Mouse (Mus musculus) large intestine, adult 2 months (tissue): ENCODE results near the gene Pcdh9. TPM values are rescaled to one million over a fixed set of nuclear protein-coding genes. Genes with fewer than 3 reads are reported as not detected.

ENCODE experiments used
- DNase-seq: peaks from one replicate; pipeline ENCODE4 v3.0.0-alpha.2; 2012; ENCODE audit warnings: low read depth, low spot score
- WGBS: fragments of 180-500 bp; shearing (Covaris S2); methylation state at CpG from one replicate; pipeline ENCODE4 v1.1.7; 2018; 5-methylcytosine and 5-hydroxymethylcytosine counted together
- polyA plus RNA-seq: library from polyadenylated mRNA; depleted of rRNA; stranded (reverse); fragments of >200 nt; gene quantifications from 2 replicates; pipeline ENCODE4 v1.2.3, GENCODE M21; 2012; rRNA removed

Pcdh9 gene
- 0.12 and 0.30 TPM in 2 replicates for polyA plus RNA-seq

DNA sequence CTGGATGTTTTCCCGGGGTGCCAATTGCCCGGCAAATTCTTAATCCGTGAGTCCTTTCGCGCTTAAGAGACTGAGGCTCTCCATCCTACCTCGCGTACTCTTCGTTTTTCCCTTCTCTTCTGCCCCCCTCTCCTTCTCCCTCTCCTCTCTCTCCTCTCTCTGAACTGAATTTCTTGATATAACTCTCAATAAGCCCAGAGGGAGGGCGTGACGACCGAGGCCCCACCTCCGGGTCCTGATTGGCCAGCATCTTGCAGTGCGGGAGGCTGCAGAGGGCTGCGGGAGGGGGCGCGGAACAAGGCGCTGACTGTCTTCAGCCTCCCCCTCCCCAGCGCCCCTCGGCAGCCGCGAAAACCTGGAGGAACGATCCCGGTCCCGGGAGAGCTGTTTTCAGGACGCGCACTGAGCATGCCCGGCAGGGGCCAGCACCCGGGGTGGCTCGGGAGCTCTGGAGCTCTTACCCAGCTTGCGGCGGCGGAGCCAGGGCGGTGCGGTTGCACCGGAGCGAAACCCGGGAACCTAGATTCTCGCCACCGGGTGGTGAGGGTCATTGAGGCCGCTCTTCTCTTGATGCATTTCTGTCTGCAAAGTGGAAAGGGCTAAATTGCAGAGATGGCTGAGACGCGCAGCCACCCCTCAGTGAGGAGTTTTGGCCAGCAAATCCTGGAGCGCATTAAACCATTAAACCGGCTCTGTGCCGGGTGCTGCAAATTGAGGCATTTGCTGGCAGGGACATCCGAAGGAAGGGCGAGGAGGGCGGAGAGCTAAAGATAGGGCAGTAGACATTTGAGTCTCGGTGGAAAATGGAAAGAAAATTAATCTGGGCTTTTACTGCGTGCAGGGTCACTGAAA lies at the start of gene Pcdh9:
TSS of gene Pcdh9 (minus strand) at position 161 of the 852 bp plus-strand sequence.
- DNase-seq: no peak
- 2% methylated on average over 50 of the region's 50 CpGs for WGBS

DNA sequence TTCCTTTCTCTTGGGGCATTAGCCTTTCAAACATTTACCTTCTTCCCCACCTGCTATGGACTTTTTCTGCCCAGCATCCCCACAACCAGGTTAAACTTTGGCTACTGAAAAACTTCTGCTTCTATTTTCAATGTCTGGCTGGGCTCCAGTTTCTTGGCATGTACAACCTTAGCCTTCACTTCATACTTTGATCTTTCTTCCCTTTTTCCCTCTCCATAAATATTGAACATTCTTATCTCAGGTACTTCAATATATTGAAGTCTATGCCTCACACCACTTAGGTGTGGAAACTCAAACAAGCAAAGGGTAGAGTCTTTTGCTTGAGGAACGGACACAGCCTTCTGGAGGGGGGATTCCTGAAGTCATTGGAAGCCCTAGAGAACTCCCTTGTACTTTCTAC lies 16.4 kb upstream of the Pcdh9 start:
- no peak for DNase-seq
- WGBS: 43% methylated on average over 1 of the region's 1 CpGs

DNA sequence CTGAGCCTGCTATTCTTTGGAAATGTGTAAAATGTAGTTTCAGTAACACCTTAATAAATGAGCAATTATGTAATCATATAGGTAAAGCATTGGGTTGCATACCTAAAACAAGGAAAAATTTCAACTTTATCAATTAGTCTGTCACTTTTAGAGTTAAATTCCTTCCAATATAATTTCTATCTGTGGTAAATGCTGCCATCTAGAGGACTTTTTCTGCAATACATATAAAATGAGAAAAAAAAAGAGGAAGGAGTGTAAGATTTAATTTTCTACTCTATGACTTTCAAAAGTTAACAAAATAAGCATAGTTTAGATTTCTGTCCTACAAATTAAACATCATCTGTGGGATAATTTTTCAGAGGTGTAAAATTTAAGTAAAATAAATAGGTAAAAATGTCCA lies 8.1 kb upstream of the Pcdh9 start:
- DNase-seq: no peak

DNA sequence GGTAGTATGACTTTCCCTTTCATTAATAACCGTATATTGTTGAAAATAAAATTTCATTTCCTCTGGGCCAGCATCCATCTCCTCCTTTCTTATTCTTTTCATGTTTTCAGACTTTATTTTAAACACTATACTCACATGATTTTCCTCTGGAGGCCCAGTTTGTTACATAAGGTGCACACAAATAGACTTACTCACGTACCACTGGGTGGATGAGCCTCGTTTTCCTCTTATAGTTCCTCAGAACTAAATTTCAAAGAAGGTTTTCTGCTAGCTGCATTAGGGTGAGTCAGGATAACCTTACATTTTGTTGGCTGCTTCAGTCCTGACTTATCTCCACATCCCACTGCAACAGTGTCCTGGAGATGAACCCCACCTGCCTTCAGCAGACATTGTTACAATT lies 4.7 kb upstream of the Pcdh9 start:
- WGBS: 78% methylated on average over 3 of the region's 3 CpGs
- no peak for DNase-seq

DNA sequence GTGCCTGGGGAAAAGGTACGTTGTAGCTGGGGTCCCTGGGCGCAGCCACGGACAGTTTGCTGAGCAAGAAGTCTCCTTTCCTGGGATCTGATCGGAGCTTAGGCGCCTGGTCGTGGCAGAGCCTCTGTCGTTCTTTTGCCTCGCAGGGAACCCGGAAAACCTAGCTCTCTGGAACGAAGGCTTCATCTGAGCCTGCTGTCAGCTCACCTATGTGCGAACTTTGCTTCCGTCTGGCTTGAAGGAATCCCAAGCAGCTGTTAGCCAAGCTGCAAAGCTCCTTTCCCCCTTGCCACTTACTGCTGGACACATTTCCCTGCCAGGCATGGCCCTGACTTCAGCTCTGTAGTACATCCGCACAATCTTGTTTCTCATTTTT lies 880 bp upstream of the Pcdh9 start:
- WGBS: 3% methylated on average over 13 of the region's 13 CpGs

DNA sequence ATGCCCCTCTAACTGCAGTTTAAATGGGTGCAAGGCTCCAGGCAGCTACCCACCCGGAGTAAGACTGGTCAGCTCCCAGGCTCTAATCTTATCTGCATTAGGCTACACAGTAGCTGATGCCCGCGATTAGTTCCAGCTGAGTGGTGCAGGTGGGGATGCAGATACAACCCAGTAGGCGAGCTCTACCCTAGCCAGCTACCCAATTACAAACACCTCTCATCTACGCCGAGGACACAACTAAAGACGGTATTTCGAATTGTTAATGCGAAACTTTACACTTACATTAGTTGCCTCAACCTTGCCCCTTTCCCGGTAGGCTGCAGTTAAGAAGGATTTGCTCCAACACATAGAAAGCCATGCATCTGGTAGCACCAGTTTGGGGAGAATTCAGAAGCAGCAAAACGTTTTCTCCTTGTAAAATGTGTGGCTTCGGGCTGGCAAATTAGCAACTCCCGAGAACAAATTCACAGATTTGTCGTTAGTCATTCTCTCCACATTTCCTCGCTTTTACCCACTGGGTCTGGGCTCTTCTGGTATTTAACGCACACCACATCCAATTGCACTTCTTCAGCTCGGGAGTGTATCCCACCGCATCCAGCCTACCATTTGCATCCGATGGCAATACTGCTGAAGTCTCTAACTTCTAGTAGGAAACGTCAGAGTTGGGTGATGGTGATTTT lies 500 bp downstream of the Pcdh9 start:
- WGBS: 3% methylated on average over 20 of the region's 20 CpGs
- DNase-seq: no peak

More for the DNA sequence above, 880 bp upstream of the Pcdh9 start:
- no peak for DNase-seq

DNA sequence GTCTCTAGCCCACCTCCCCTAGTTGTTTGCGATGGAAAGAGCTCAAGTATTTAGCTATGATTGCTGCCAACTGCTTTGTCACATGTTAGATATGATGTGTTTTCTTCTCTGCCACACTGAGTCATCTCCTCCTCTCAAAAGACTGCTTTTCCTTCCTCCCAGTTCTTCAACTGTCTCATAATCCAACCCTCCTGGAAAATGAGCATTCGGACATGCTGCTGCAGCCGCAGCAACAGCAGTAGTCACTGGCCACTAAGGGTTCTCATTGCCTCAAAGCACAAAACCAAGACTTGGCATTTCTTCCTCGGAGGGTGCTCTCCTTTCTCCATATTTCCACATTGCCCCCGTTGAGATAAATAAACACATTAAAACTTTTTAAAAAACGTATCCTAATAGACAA lies 1.2 kb downstream of the Pcdh9 start:
- 41% methylated on average over 6 of the region's 6 CpGs for WGBS
- DNase-seq: no peak

DNA sequence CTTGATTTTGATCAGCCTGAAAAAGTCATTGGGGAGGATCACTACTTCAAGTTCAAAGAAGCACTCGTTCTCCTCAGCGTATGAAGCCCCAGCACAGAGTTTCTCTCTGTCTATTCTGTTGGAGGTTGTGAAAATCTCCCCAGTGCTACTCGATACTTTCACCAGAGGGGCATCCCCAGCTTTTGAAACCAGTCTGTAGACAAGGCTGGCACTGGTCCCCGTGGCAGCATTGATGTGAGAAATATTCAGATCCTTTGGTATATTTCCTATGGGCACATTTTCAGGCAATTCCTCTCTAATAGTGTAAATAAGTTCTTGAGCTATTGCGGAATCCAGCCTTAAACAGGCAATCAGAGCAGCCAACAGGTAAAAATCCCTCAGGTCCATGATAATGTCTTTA lies 2.1 kb downstream of the Pcdh9 start:
- WGBS: 73% methylated on average over 5 of the region's 5 CpGs

DNA sequence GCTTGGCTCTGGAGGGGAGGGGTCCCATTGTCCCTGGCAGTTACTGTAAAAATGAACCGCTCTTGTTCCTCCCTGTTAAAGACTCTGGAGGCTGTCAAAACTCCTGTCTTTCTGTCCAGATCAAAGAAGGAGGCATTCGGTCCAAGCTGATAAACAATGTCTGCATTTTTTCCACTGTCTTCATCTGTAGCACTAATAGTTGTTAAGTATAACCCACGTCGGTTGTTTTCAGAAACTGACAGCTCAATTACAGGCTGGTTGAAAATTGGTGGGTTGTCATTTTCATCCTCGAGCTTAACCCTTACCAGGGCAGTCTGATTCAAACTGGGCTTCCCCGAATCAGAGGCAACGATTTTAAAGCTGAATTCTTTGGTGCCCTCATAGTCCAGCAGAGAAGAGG lies 3.4 kb downstream of the Pcdh9 start:
- 65% methylated on average over 7 of the region's 7 CpGs for WGBS
- DNase-seq: no peak

More for the DNA sequence above, 2.1 kb downstream of the Pcdh9 start:
- DNase-seq: no peak

DNA sequence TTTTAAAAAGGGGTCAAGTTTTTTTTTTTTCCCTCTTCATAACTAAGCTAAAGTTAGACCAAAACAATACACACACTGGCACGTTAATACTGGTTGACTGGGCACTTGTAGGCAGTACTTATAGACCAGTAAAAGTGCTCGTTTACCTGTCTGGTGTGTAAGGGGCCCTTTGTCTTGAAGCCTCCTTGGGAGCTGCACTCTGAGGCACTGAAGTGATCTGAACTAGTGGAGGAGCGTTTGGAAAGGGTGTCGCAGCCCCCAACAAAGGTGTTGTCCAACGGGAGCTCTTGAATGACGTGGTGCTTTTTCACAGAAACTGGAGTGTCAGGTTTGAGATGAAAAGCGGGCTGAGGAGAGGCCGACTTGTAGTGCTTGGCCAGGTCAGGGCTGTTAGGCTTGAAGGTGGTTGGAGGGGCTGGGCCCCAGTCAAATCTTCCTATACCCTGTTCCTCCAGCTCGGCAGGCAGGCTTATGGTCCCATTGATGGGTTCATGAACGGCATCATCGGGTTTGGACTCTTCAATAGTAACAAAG lies 4.9 kb downstream of the Pcdh9 start:
- no peak for DNase-seq
- 69% methylated on average over 11 of the region's 11 CpGs for WGBS

DNA sequence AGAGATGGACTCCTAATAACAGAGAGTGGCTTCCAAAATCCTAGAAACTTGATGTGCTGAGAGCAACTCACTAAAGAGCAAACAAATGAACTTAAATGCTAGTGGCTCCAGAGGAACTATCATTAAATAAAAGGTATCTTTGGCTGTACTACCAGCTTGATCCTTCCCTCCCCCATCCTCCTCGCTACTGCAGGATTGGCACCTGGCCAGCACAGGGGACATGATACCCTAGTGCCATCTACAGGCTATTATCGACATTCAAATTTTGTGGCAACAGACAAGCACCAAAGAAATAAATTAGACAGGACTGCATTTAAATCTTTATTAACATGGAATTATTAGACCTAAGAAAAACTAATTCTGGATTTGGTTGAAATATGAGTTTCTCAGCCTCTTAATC lies 6.0 kb downstream of the Pcdh9 start:
- DNase-seq: no peak
- WGBS: 7% methylated on average over 2 of the region's 2 CpGs

DNA sequence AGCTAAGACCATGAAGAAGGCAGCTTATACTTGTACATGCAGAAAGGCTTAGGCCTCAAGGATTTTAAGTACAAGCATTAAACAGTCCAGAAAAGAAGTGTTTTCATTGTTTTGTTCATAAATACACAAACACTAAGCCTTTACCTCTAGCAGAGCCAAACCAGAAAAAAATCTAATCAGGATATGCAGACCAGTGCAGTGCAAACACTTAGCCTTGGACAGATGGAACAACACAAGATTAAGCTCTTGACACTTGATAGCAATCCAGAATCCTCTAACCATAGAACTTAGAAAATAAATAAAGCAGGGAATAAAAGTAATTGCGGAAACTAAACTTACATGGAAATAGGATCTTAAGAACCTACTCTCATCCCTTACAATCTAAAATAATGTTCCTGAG lies 10.4 kb downstream of the Pcdh9 start:
- 77% methylated on average over 1 of the region's 1 CpGs for WGBS
- DNase-seq: no peak

DNA sequence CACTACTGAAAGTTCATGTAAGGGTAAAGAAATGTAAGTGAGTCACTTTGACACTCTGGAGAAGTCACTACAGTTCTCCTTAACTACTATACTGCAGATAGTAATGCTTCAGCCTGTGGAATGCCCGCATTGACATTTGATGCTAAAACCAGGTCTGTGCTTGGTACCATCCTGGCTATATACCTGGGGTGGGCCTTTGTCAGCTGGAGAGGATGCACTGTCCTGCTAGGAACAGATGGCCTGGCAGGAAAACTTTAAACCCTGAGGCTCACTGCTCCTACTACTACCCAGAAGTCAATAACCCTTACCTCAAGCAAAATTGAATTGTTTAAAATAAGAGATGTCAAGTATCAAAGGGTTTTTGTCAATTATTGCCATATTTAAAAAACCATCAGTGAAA lies 14.5 kb downstream of the Pcdh9 start:
- DNase-seq: no peak
- 86% methylated on average over 1 of the region's 1 CpGs for WGBS

DNA sequence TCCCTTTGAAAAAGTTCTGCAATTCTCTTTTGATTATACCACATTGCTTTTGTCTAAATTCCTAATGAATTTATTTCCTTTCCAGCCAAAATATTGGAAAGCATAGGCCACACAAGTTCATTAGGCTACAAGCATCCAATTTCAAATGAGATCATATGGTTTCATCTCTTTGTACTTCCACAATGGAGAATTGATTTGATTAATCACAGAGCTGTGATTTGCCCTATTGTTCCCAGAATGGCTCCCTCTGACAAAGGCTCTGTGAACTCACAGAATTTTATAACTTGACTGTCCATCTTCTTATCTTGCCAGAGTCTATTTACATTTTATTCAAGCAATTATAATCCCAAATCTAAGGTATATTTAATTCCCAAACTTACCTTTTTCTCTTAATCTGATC lies 22.3 kb downstream of the Pcdh9 start:
- DNase-seq: no peak

DNA sequence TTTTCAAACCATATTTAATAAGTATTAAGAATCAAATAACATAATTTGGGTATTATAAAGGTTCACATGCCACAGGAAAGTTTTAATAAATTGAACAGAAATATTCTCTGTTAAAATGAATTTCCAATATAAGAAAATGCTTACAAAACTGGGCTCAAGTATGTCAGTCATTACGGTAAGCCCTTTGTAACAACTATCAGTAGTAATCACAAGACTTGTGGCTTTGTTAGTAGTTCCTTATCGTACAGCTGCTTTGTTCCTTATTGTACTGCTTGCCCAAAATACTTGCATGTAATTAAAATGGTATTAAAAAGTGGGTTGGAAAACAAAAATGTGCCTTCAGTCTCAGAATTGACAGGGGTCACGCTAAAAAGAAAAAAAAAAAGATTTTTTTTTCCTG lies 32.4 kb downstream of the Pcdh9 start:
- no peak for DNase-seq
- 82% methylated on average over 3 of the region's 3 CpGs for WGBS

DNA sequence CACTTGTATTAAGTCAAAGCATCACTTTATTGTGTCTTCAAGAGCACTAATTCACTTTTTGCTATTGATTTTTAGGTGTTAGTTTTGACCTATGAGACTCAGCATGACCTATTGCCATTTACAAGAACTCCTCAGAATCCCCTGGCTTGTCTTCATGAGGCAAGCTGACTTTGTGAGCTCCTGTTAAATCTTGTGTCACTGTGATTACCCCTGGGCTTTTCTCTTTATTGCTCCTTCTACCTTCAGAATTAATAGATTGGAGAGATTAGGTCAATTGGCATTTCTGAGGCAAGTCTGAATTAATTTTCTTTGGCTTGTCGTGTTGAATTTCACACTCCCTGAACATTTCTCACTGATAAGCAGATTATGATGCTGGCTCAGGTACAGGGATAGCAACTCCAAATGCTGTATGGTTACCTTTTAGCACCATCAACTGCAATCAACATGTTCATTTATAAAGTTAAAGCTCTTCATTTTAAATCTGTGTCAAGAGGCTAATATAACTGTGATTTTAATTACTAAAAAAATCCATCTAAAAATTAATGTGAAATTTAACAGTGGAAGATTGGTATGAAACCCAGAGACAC lies 44.3 kb downstream of the Pcdh9 start:
- DNase-seq: no peak
- 54% methylated on average over 1 of the region's 1 CpGs for WGBS

DNA sequence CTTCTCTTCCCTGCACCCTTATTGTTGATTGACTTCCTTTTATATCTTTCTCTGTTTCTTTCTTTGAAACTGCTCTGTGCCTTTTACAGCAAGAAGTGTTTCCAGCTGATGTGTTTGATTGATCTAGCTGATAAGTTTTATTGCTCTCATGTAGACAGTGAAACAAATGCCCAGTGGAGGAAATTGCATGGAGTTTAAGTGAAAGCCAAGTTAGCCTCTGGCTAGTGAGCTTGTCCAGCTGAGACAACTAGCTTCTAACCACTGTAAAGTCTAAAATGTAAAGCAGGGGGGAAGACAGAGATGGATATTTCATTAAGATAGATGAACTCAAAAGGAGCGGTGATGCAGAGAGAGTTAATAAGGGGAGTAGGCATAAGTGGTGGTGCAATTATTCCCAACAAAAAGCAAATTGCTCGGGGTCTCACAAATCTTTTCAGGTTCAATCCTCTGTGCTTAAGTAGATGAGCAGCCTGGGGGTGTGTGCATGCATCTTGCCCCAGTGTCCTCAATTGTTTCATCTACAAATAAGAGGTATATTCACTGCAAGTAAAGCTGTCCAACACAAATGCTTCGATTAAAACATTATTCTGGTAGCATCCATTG lies 47.7 kb downstream of the Pcdh9 start:
- no peak for DNase-seq
- 73% methylated on average over 3 of the region's 3 CpGs for WGBS

DNA sequence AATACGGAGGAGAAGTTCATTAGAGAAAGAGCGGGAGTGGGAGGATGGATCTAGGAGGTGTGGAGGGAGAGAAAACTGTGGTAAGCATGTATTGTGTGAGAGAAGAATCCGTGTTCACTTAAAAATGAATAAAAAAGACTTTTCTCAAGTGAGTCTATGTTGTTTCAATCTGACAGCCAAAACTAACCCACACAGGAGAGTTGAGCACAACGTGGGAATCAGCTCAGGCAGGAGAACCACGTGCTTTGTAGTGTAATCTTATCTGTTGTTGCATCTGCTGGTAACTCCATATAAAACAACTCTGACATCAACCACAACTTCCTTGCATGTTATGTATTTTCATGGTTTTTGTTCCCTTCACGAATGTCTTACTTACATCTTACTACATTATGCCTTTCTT lies 58.0 kb downstream of the Pcdh9 start:
- 76% methylated on average over 6 of the region's 6 CpGs for WGBS
- DNase-seq: no peak

DNA sequence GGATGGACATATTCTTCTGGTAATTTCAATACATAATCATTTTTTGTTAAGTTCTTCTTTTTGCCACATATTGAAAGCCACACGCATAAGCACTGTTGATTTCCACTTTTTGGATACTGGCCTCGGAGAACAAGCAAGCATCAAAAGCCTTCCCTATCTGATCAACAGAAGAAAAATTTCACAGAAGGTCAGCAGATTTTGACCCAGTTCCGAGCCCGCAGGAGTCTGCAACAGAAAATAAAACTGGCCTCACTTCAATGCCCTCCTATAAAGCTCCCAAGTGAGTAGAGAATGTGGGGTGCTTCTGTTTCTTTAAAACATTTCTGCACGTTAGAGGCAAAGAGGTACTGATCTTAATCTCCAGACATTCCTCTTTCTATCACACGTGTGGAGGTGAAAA lies 63.3 kb downstream of the Pcdh9 start:
- WGBS: 60% methylated on average over 6 of the region's 6 CpGs

DNA sequence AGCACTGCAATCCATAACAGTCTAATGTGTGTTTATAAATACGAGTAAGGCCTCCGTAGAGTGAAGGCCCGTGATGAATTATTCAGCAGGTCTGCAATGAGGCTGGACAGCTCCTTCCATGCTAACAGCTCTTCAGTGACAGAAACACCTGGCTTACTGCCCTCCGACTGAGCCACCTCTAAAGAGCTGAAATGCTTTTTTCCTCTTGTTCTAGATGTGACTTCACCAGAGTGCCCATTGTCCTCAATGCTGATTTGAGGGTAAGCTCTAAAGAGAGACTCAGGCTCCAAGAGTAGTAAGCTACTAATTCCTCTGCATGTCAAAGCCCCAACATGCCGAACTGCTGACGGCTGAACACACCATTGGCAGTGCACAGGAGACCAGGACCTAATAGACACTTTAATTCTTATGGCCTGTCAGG lies 64.4 kb downstream of the Pcdh9 start:
- DNase-seq: no peak
- WGBS: 56% methylated on average over 6 of the region's 6 CpGs

More for the DNA sequence above, 63.3 kb downstream of the Pcdh9 start:
- DNase-seq: no peak
